Mouse (Mus musculus) gastrocnemius, adult 8-10 months (tissue): ENCODE data around the gene Scgb2b3. TPM values are rescaled to one million over a fixed set of nuclear protein-coding genes. Genes with fewer than 3 reads are reported as not detected.

Experiments used
- DNase-seq, 2 experiments: peaks; one replicate each; pipeline ENCODE4 v3.0.0; 2022; ENCODE audit warnings: low spot score in 2 of 2
- total RNA-seq, 4 experiments: library from RNA; stranded (reverse); gene quantifications; 2 replicates each; pipeline ENCODE4 v1.2.4; 2022

Gene Scgb2b3
- total RNA-seq, result not detected

GRCm38 (mm10) chr7:31362022-31362560, at the start of gene Scgb2b3:
Gene Scgb2b3, minus strand, starts transcription at chr7:31362072.
- no peak for DNase-seq

- no peak for DNase-seq
Observed at GRCm38 (mm10) chr7:31375292-31375691, 13.4 kb upstream of the Scgb2b3 start, which contains the start of gene Scgb1b3. Gene Scgb1b3, plus strand, starts transcription at chr7:31375592.

Other genes with a start within 250 kb of the Scgb2b3 start
- 10 to 100 TPM; 15.2 to 21.0 (median 17.7) TPM for gene Hpn, start 246.8 kb downstream of the Scgb2b3 start, total RNA-seq
- 1,000 to 10,000 TPM in 1 of 4 experiments, 100 to 1,000 TPM in 3; 780 to 1,106 (median 929) TPM for gene Scn1b, start 235.1 kb downstream of the Scgb2b3 start, total RNA-seq
- gene Gramd1a, start 206.2 kb downstream of the Scgb2b3 start, total RNA-seq, result 10 to 100 TPM; 30.7 to 40.2 (median 33.3) TPM
- gene Scgb2b2, start 71.6 kb downstream of the Scgb2b3 start, total RNA-seq, result not detected
- gene Scgb1b2, start 70.3 kb downstream of the Scgb2b3 start, total RNA-seq, result not detected
- gene Scgb1b3, start 13.5 kb upstream of the Scgb2b3 start, total RNA-seq, result not detected